Mouse (Mus musculus) liver, postnatal 0 days (tissue): Measurements from ENCODE around the gene Lrrc26. TPM values are rescaled to one million over a fixed set of nuclear protein-coding genes. Genes with fewer than 3 reads are reported as not detected.

Experiments
- ATAC-seq: fragments of 200-750 bp; cut with Nextera tagmentation; 2 replicates; pipeline ENCODE4 v1.8.0; 2017; ENCODE audit warnings: mild to moderate bottlenecking, moderate library complexity
- DNase-seq: peaks from one replicate; pipeline ENCODE4 v3.0.0-alpha.2; 2016
- H3K27ac ChIP-seq: fragments of 300-500 bp; sonication (generic); 2 replicates; pipeline ENCODE4 v1.5.1; 2014; ENCODE audit warnings: antibody characterized with exemption, moderate library complexity, mild to moderate bottlenecking, low read depth
- H3K27me3 ChIP-seq: fragments of 300-500 bp; sonication (generic); 2 replicates; pipeline ENCODE4 v1.6.1; 2014; ENCODE audit warnings: low read length, control low read depth, mixed read lengths; ENCODE audit not compliant: insufficient read depth
- H3K36me3 ChIP-seq: fragments of 300-500 bp; sonication (generic); replicated peaks from 2 replicates; pipeline ENCODE4 v1.6.1; 2014; ENCODE audit warnings: mild to moderate bottlenecking, control low read depth, low read length, moderate library complexity, mixed read lengths; ENCODE audit not compliant: insufficient read depth
- H3K4me1 ChIP-seq: fragments of 300-500 bp; sonication (generic); 2 replicates; pipeline ENCODE4 v1.6.1; 2014; ENCODE audit warnings: antibody characterized with exemption, mild to moderate bottlenecking, control low read depth; ENCODE audit not compliant: insufficient read depth
- H3K4me2 ChIP-seq: fragments of 300-500 bp; sonication (generic); 2 replicates; pipeline ENCODE4 v1.6.1; 2014; ENCODE audit warnings: low read depth, mild to moderate bottlenecking, low read length, moderate library complexity, mixed read lengths
- H3K4me3 ChIP-seq: fragments of 300-500 bp; sonication (generic); 2 replicates; pipeline ENCODE4 v1.5.1; 2014; ENCODE audit warnings: low read depth, low read length
- H3K9ac ChIP-seq: fragments of 300-500 bp; sonication (generic); replicated peaks from 2 replicates; pipeline ENCODE4 v1.6.1; 2014; ENCODE audit warnings: mild to moderate bottlenecking, moderate library complexity
- H3K9me3 ChIP-seq: fragments of 300-500 bp; sonication (generic); 2 replicates; pipeline ENCODE4 v1.6.1; 2016; ENCODE audit warnings: mild to moderate bottlenecking, control low read depth, low read length, mixed read lengths
- CTCF ChIP-seq: sonication (generic); IDR thresholded peaks from 2 replicates; pipeline ENCODE4 v1.5.1; 2016; ENCODE audit warnings: antibody characterized with exemption, low read depth
- EP300 ChIP-seq: IDR thresholded peaks from 2 replicates; pipeline ENCODE4 v1.6.1; 2016; ENCODE audit warnings: antibody characterized with exemption, low read depth, mild to moderate bottlenecking
- WGBS: fragments of 180-500 bp; shearing (Covaris S2); extraction: QIAGEN DNeasy Blood & Tissue Kit; methylation state at CpG from one replicate; pipeline ENCODE4 v1.1.7; 2014; ENCODE audit not compliant: insufficient replicate concordance; 5-methylcytosine and 5-hydroxymethylcytosine counted together
- polyA plus RNA-seq: library from polyadenylated mRNA; unstranded; fragments of >200 nt; fragmentation: Nextera tagmentation; extraction: Ambion mirVana; gene quantifications from 2 replicates; pipeline ENCODE4 v1.2.1, GENCODE M21; 2015

The Lrrc26 gene
- polyA plus RNA-seq, 1 experiment from 2014 or later = not detected

DNA sequence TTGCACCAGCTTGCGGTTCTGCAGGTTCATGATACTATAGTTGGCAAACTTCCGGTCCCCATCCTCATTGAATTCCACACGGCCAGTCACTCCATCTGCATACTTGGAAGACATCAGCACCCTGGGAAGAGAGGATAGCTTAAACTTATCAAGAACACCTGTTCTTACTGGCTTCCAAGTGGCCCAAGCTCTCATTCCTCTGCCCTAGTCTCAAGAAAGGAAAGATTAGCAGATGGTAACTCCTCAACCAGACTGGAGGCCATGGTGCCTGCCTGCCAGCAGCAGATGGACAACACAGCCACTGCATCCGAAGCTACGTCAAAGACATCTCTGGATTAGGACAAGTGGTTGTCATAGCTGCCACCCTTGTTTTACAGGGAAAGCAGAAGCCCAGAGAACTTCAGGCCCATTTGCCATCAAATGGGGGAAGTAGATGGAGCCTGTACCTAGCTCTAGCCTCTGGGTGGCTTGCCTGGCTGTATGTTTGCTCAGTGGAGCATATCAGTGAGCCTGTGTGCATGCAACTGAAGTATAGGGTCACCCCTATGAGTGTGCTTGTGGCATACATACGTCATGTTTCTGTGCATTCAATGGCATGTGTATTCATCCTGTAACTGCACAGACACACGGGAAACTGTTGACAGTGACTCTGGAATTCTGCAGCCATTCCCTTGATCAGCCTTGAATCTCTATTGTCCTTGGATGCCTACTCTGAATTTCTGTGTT is 14.4 kb downstream of the Lrrc26 start:
- Histone ChIP-seq H3K9ac (no peak overlapping the region), H3K4me3 (no peak overlapping the region), H3K27ac (no peak overlapping the region), H3K4me1 (no peaks in the 10 kb centered on the region; the same call in 1 of the 2 replicates), H3K9me3 (no peaks in the 10 kb centered on the region), H3K27me3 (peaks cover 32% of the 10 kb centered on the region), H3K36me3 (no peaks in the 10 kb centered on the region), H3K4me2 (no peak overlapping the region)
- TF ChIP-seq CTCF = no peak
- TF ChIP-seq EP300 = no peak
- DNase-seq (no peak), ATAC-seq (no peak)
- 56% methylated on average over 7 of the region's 7 CpGs for WGBS

DNA sequence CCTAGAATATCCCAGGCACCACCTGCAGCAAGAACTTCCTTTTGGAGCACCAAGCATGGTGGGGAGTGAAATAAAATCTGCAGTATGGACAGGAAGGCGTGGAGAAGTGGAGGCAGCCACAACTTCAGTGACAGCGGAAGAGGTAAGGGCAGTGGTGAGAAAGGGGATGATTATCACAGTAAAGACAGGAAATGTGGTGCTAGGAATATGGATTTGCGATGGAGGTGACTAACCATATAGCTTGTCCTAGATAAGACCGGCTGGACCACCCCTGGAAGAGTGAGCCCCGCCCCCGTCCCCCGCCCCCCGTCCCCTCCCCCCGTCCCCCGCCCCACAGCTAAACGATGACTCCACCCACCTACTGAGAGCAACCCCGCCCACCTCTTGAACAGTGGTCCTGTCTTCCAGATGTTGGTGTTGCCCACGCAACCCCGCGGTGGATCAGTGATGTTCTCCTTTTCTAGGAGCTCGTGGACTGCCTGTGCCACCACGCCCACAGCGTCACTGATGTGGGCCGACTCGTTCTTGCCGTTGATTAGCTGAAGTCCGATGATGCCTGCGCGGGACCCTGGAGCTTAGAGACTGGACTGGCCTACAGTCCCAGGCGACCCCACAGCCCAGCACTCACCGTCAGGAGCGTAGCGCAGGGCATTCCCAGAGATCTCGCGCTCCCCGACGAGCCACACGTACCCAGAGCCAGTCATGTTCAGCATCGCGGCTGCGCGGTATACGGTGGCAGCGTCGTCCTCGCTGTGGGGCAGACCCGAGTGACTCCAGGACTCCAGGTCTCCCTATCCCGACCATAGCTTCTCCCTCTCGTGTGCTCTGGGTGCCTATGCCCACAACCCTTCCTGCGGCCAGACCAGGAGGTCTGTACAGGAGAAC is 15.2 kb downstream of the Lrrc26 start:
- Histone ChIP-seq H3K9me3 (no peaks in the 10 kb centered on the region), H3K4me2 (peak overlapping the region; percentile 51), H3K4me1 (no peaks in the 10 kb centered on the region; the same call in 1 of the 2 replicates), H3K4me3 (peak overlapping the region; percentile 13), H3K27ac (no peak overlapping the region), H3K27me3 (peaks cover 35% of the 10 kb centered on the region), H3K36me3 (no peaks in the 10 kb centered on the region), H3K9ac (no peak overlapping the region)
- TF ChIP-seq CTCF (no peak), EP300 (no peak)
- DNase-seq (no peak), ATAC-seq (no peak)
- WGBS = 2% methylated on average over 44 of the region's 45 CpGs

DNA sequence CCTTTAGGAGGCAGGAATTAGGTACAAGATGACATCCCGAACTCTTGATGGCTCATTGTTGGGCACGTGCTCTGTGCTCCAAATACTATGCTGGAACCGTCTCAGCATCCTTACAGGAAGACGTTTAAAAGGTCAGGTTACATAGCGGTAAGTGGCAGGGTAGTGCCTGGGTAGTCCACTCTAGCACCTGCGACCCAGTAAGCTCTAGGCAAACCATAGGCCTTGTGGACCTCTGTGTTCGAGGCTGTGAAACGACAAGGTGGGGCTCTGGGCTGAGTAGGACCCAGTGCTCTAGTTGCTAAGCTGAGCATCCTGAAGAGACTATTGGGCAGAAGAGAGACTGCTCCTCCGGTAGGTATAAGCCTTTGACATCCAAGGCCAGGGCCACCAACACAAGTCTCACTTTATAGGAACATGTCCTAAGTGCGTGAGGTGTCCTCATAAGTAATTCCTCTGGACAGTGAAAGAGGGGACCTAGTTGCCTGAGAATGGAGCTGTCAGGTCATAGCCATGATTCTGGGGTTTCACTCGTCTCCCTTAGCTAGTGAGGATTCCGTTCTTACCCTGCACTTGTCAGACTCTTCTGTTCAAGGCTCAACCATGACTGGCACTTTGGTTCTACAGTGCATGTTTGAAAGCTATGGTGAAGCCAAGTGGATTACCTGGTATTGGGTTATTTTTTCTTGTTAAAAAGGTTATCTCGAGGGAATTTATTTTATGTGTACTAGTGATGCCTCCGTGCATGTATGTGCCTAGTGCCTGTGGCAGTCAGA is 16.1 kb downstream of the Lrrc26 start:
- H3K36me3 ChIP-seq = no peaks in the 10 kb centered on the region
- no peaks in the 10 kb centered on the region for H3K9me3 ChIP-seq
- no peak for DNase-seq
- H3K4me2 ChIP-seq = no peak overlapping the region
- TF ChIP-seq CTCF (no peak), EP300 (no peak)
- H3K27me3 ChIP-seq = peaks cover 44% of the 10 kb centered on the region
- H3K4me1 ChIP-seq = no peaks in the 10 kb centered on the region; the same call in 1 of the 2 replicates
- no peak overlapping the region for H3K27ac ChIP-seq
- H3K4me3 ChIP-seq = no peak overlapping the region
- ATAC-seq = no peak
- no peak overlapping the region for H3K9ac ChIP-seq
- WGBS = 45% methylated on average over 14 of the region's 14 CpGs

DNA sequence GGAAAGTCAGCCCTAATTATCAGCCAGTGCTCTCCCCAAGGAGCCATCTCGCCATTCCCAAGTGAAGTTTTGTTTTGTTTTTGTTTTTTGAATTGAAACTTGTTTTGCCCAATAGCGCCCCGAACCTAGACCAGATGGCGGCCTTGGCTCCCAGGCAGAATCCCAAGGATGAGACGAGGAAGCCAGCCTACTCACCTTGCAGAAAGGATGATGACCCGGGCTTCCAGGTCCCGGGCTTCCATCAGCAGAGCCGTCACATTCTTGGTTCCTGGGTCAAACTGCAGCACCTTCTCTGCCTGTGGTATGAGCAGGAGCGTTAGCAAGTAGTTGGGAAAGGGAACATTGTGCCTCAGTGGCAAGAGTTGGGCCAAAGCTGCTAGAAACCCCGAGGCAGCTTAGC is 20.5 kb downstream of the Lrrc26 start:
- H3K9ac ChIP-seq = no peak overlapping the region
- H3K27me3 ChIP-seq = peaks cover 58% of the 10 kb centered on the region
- WGBS = 45% methylated on average over 10 of the region's 10 CpGs
- H3K4me1 ChIP-seq = no peaks in the 10 kb centered on the region; the same call in 1 of the 2 replicates
- ATAC-seq = no peak
- DNase-seq = no peak
- H3K27ac ChIP-seq = no peak overlapping the region
- no peak for TF ChIP-seq CTCF
- no peak for TF ChIP-seq EP300
- H3K4me3 ChIP-seq = no peak overlapping the region
- no peak overlapping the region for H3K4me2 ChIP-seq
- no peaks in the 10 kb centered on the region for H3K9me3 ChIP-seq
- no peaks in the 10 kb centered on the region for H3K36me3 ChIP-seq

DNA sequence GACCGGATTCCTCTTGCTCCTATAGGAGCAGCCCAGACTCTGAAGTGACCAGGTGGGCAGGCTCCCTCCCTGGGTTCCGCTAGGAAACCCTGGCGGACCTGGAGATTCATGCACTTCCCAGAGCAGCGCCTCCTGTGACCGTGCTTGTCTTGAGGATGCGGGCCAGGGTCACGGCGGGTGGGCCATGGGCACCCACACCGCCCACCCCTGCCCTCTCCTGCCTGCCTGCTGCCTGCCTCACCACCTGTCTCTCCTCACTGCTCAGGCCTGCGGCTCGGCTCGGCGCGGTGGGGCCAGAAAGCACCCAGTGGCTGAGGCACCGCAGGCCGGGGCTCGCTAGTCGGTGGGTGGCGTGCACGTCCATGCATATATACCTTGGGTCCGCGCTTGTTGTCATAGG is 21.3 kb downstream of the Lrrc26 start:
- 4% methylated on average over 22 of the region's 22 CpGs for WGBS

DNA sequence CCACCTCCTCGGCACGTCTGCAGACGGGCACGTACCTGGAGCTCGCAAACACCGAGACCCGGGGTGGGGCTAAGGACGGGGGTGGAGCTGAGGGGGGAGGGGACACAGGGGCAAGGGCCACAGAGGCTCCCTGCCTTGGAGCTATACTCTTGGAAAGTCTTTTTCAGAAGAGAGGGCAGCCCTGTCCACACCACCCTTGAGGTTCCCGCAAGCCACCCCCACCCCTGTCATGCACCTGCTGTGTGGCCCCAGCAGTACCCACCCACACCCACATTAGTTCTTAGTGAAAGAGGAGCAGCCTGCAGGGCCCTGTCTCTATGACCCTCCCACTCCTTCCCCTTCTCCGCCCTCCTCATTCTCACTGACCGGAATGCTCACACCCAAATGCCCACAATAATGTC is 21.8 kb downstream of the Lrrc26 start:
- H3K4me2 ChIP-seq = no peak overlapping the region; the same call in 1 of the 2 replicates
- WGBS = 9% methylated on average over 11 of the region's 11 CpGs
- DNase-seq (no peak), ATAC-seq (no peak)
- H3K27ac ChIP-seq = no peak overlapping the region
- peaks cover 54% of the 10 kb centered on the region for H3K27me3 ChIP-seq
- H3K4me1 ChIP-seq = no peaks in the 10 kb centered on the region
- TF ChIP-seq EP300 (no peak), CTCF (no peak)
- no peak overlapping the region for H3K9ac ChIP-seq
- H3K36me3 ChIP-seq = no peaks in the 10 kb centered on the region
- H3K9me3 ChIP-seq = no peaks in the 10 kb centered on the region
- no peak overlapping the region for H3K4me3 ChIP-seq

More for the DNA sequence above, 21.3 kb downstream of the Lrrc26 start:
- ATAC-seq (no peak), DNase-seq (no peak)
- no peaks in the 10 kb centered on the region for H3K9me3 ChIP-seq
- H3K4me3 ChIP-seq = no peak overlapping the region
- H3K27me3 ChIP-seq = peaks cover 50% of the 10 kb centered on the region
- no peak overlapping the region for H3K9ac ChIP-seq
- H3K4me1 ChIP-seq = no peaks in the 10 kb centered on the region
- no peak overlapping the region; the same call in 1 of the 2 replicates for H3K4me2 ChIP-seq
- H3K36me3 ChIP-seq = no peaks in the 10 kb centered on the region
- H3K27ac ChIP-seq = no peak overlapping the region
- TF ChIP-seq CTCF (no peak), EP300 (no peak)
